Mouse (Mus musculus) layer of hippocampus, adult 9-10 months (tissue): ENCODE data around the gene Tmem186.

Experiments
- DNase-seq: peaks from one replicate; pipeline ENCODE4 v3.0.0; 2022; ENCODE audit warnings: low spot score

Tmem186 gene

GRCm38 (mm10) chr16:8637217-8638051 lies at the start of gene Tmem186, which contains the start of gene Pmm2:
Tmem186 (minus strand) TSS chr16:8637712.
Pmm2 (plus strand) TSS chr16:8637674.
- peak; percentile 68 for DNase-seq

- DNase-seq, result no peak
Measured at GRCm38 (mm10) chr16:8686871-8687535, 49.5 kb upstream of the Tmem186 start.

- DNase-seq, result peak; percentile 74
Measured at GRCm38 (mm10) chr16:8686121-8686870, 48.8 kb upstream of the Tmem186 start.

- no peak for DNase-seq
Measured at GRCm38 (mm10) chr16:8685087-8685486, 47.6 kb upstream of the Tmem186 start.

- DNase-seq, result no peak
Measured at GRCm38 (mm10) chr16:8680470-8680869, 43.0 kb upstream of the Tmem186 start, which contains the start of gene Gm5767. Gm5767 (plus strand) TSS chr16:8680770.

GRCm38 (mm10) chr16:8679780-8680179 lies 42.3 kb upstream of the Tmem186 start:
- DNase-seq, result no peak

GRCm38 (mm10) chr16:8678676-8679075 lies 41.2 kb upstream of the Tmem186 start:
- DNase-seq, result no peak

GRCm38 (mm10) chr16:8678035-8678434 lies 40.5 kb upstream of the Tmem186 start:
- no peak for DNase-seq

GRCm38 (mm10) chr16:8676800-8677199 lies 39.3 kb upstream of the Tmem186 start:
- DNase-seq, result no peak

- no peak for DNase-seq
Measured at GRCm38 (mm10) chr16:8676228-8676627, 38.7 kb upstream of the Tmem186 start.

- no peak for DNase-seq
Measured at GRCm38 (mm10) chr16:8675559-8675958, 38.0 kb upstream of the Tmem186 start.

GRCm38 (mm10) chr16:8674165-8674564 lies 36.7 kb upstream of the Tmem186 start:
- no peak for DNase-seq

- no peak for DNase-seq
Measured at GRCm38 (mm10) chr16:8673343-8673742, 35.8 kb upstream of the Tmem186 start.

GRCm38 (mm10) chr16:8672811-8673210 lies 35.3 kb upstream of the Tmem186 start:
- no peak for DNase-seq

GRCm38 (mm10) chr16:8672350-8672687 lies 34.8 kb upstream of the Tmem186 start:
- no peak for DNase-seq

GRCm38 (mm10) chr16:8671551-8672349 lies 34.2 kb upstream of the Tmem186 start, which contains the start of gene Carhsp1:
Carhsp1 (minus strand) TSS chr16:8672155.
- DNase-seq, result peak; percentile 56

GRCm38 (mm10) chr16:8670041-8671035 lies 32.8 kb upstream of the Tmem186 start:
- DNase-seq, result no peak

- no peak for DNase-seq
Measured at GRCm38 (mm10) chr16:8669432-8669831, 31.9 kb upstream of the Tmem186 start.

- no peak for DNase-seq
Measured at GRCm38 (mm10) chr16:8668386-8668785, 30.9 kb upstream of the Tmem186 start.

- no peak for DNase-seq
Measured at GRCm38 (mm10) chr16:8667814-8668213, 30.3 kb upstream of the Tmem186 start.
